Mouse (Mus musculus) cerebellum, adult 2 months (tissue): ENCODE measurements around the gene Bcas3. TPM values are rescaled to one million over a fixed set of nuclear protein-coding genes. Genes with fewer than 3 reads are reported as not detected.

ENCODE experiments used
- DNase-seq, 2 experiments: peaks; one replicate each; pipeline ENCODE4 v3.0.0; 2021
- H3K27ac ChIP-seq: fragments of 200-500 bp; 2 replicates; pipeline ENCODE4 v1.5.1; 2012; ENCODE audit warnings: low read length, control low read depth, inconsistent platforms; ENCODE audit not compliant: insufficient read depth
- H3K27me3 ChIP-seq: fragments of 200-500 bp; 2 replicates; pipeline ENCODE4 v1.6.1; 2012; ENCODE audit warnings: inconsistent platforms, mild to moderate bottlenecking, low read length, moderate library complexity; ENCODE audit not compliant: control insufficient read depth, insufficient read depth
- H3K4me1 ChIP-seq: fragments of 200-500 bp; 2 replicates; pipeline ENCODE4 v1.6.1; 2011; ENCODE audit warnings: low read length; ENCODE audit not compliant: control insufficient read depth, insufficient read depth
- H3K4me3 ChIP-seq: fragments of 200-500 bp; replicated peaks from 2 replicates; pipeline ENCODE3; 2011; ENCODE audit warnings: mild to moderate bottlenecking, low read depth, low read length, control low read depth; ENCODE audit not compliant: insufficient read depth
- CTCF ChIP-seq: fragments of 200-500 bp; IDR thresholded peaks from 2 replicates; pipeline ENCODE4 v1.5.1; 2011; ENCODE audit warnings: low read depth, mild to moderate bottlenecking, control low read depth, low read length, moderate library complexity, borderline replicate concordance; ENCODE audit not compliant: insufficient read depth
- POLR2A ChIP-seq: fragments of 200-500 bp; IDR thresholded peaks from 2 replicates; pipeline ENCODE4 v1.6.1; 2011; ENCODE audit warnings: low read length, control low read depth, borderline replicate concordance; ENCODE audit not compliant: insufficient read depth
- WGBS: fragments of 180-500 bp; shearing (Covaris S2); methylation state at CpG from one replicate; pipeline ENCODE4 v1.1.7; 2018; 5-methylcytosine and 5-hydroxymethylcytosine counted together
- polyA plus RNA-seq: library from polyadenylated mRNA; depleted of rRNA; stranded (reverse); fragments of >200 nt; gene quantifications from 2 replicates; pipeline ENCODE4 v1.2.3, GENCODE M21; 2012

Bcas3 gene
- polyA plus RNA-seq, 1 experiment: 44.4 TPM

- Histone ChIP-seq H3K27me3 (no peaks in the 10 kb centered on the region), H3K4me1 (0 out of 2 replicates have a peak, but pooled peaks cover 3% of the 10 kb centered on the region), H3K27ac (no peak overlapping the region), H3K4me3 (no peak overlapping the region)
- WGBS: 80% methylated on average over 1 of the region's 1 CpGs
- TF ChIP-seq POLR2A: no peak
- peak; percentile 36; the same call in 1 of the 2 replicates for TF ChIP-seq CTCF
- DNase-seq: peak in 1 of 2 experiments; percentile 37
Measured at GRCm38 (mm10) chr11:85469526-85469925, 116.6 kb downstream of the Bcas3 start.

GRCm38 (mm10) chr11:85470508-85470907 lies 117.5 kb downstream of the Bcas3 start:
- no peak for DNase-seq
- Histone ChIP-seq H3K27ac (no peak overlapping the region), H3K27me3 (no peaks in the 10 kb centered on the region), H3K4me3 (no peak overlapping the region), H3K4me1 (0 out of 2 replicates have a peak, but pooled peaks cover 3% of the 10 kb centered on the region)
- 45% methylated on average over 4 of the region's 4 CpGs for WGBS
- TF ChIP-seq CTCF: no peak
- no peak for TF ChIP-seq POLR2A

- 62% methylated on average over 12 of the region's 12 CpGs for WGBS
- Histone ChIP-seq H3K27ac (no peak overlapping the region), H3K27me3 (no peaks in the 10 kb centered on the region), H3K4me1 (no peaks in the 10 kb centered on the region), H3K4me3 (no peak overlapping the region)
- TF ChIP-seq POLR2A: no peak
- no peak for TF ChIP-seq CTCF
- DNase-seq: no peak
Measured at GRCm38 (mm10) chr11:85474326-85474725, 121.4 kb downstream of the Bcas3 start.

GRCm38 (mm10) chr11:85482737-85483467 lies 129.9 kb downstream of the Bcas3 start:
- TF ChIP-seq POLR2A: no peak
- TF ChIP-seq CTCF: peak; percentile 35; the same call in 1 of the 2 replicates
- Histone ChIP-seq H3K4me3 (no peak overlapping the region), H3K4me1 (no peaks in the 10 kb centered on the region), H3K27me3 (no peaks in the 10 kb centered on the region), H3K27ac (no peak overlapping the region)
- no peak for DNase-seq
- WGBS: 80% methylated on average over 6 of the region's 6 CpGs

GRCm38 (mm10) chr11:85485197-85485940 lies 132.4 kb downstream of the Bcas3 start:
- Histone ChIP-seq H3K4me1 (no peaks in the 10 kb centered on the region), H3K27ac (no peak overlapping the region), H3K4me3 (no peak overlapping the region), H3K27me3 (no peaks in the 10 kb centered on the region)
- 88% methylated on average over 6 of the region's 6 CpGs for WGBS
- DNase-seq: no peak
- TF ChIP-seq POLR2A (no peak), CTCF (no peak)

- WGBS: 60% methylated on average over 7 of the region's 7 CpGs
- H3K27me3 ChIP-seq: no peaks in the 10 kb centered on the region
- H3K27ac ChIP-seq: no peak overlapping the region
- H3K4me3 ChIP-seq: no peak overlapping the region
- H3K4me1 ChIP-seq: no peaks in the 10 kb centered on the region
- TF ChIP-seq POLR2A (no peak), CTCF (no peak)
- DNase-seq: no peak
Measured at GRCm38 (mm10) chr11:85487501-85487900, 134.5 kb downstream of the Bcas3 start.

GRCm38 (mm10) chr11:85492231-85492630 lies 139.3 kb downstream of the Bcas3 start:
- TF ChIP-seq POLR2A (no peak), CTCF (no peak)
- Histone ChIP-seq H3K4me1 (no peaks in the 10 kb centered on the region), H3K27ac (no peak overlapping the region), H3K4me3 (no peak overlapping the region), H3K27me3 (no peaks in the 10 kb centered on the region)
- 68% methylated on average over 12 of the region's 12 CpGs for WGBS
- peak; percentile 21 to 46 for DNase-seq

- no peak for DNase-seq
- 76% methylated on average over 3 of the region's 3 CpGs for WGBS
Measured at GRCm38 (mm10) chr11:85492666-85493065, 139.7 kb downstream of the Bcas3 start.

More at GRCm38 (mm10) chr11:85492666-85493065, 139.7 kb downstream of the Bcas3 start:
- Histone ChIP-seq H3K4me1 (no peaks in the 10 kb centered on the region), H3K27me3 (no peaks in the 10 kb centered on the region), H3K27ac (no peak overlapping the region), H3K4me3 (no peak overlapping the region)
- TF ChIP-seq CTCF: no peak
- no peak for TF ChIP-seq POLR2A
